Mouse (Mus musculus): Measurements from ENCODE around the gene Gm826. TPM values are rescaled to one million over a fixed set of nuclear protein-coding genes. Genes with fewer than 3 reads are reported as not detected.

Gm826 gene
- 32.3 and 33.3 TPM in 2 replicates for polyA plus RNA-seq (2014; fragmentation: Nextera tagmentation; extraction: Ambion mirVana)

DNA sequence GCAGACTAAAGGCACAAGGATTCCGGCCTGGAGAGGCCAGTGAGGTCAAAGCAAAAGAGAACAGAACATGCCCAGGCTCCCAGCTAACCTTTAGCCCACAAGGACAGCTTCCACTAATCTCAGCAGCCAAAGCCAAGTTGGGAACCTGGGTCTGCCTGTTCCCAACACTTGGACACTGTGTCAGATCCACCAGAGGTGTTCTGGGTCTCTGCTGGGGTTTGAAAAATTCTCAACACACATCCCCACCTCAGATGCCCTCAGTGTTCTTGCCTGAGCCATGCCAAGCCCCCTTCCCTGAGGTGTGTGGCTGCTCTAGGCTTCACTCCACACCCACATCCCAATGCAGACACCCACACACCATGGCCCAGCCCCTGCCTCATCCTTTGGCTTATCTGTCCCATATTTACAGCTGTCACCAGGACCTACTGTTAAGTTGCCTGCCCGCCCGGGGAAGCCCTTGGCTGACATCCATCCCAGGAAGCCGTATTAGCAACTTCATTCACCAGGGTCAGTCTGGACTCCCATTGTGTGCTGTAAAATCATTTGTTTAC lies at the start of gene Gm826:
Gm826 (minus strand) TSS at position 52 of the 551 bp plus-strand sequence.
- no peak for ATAC-seq (replicated peaks; ENCODE audit: insufficient number of reproducible peaks, low FRiP score, low TSS enrichment)
- Histone ChIP-seq H3K9me3 (replicated peaks; ENCODE audit: control insufficient read depth, low read length) (no peaks in the 10 kb centered on the region), H3K4me1 (ENCODE audit: control insufficient read depth, insufficient read depth, low read length) (peaks cover 8% of the 10 kb centered on the region), H3K4me3 (ENCODE audit: low read depth, low read length) (no peak within 1 kb of the TSS), H3K27ac (ENCODE audit: low read depth, low read length) (no peak within 1 kb of the TSS), H3K36me3 (ENCODE audit: control insufficient read depth, insufficient read depth, low read length) (no peaks in the 10 kb centered on the region), H3K27me3 (ENCODE audit: control insufficient read depth, insufficient read depth, low read length) (no peaks in the 10 kb centered on the region; the same call in 1 of the 2 replicates), H3K9ac (ENCODE audit: low read depth, low read length) (no peak within 1 kb of the TSS), H3K4me2 (no peak within 1 kb of the TSS)
- WGBS (ENCODE audit: insufficient replicate concordance), result 21% methylated on average over 4 of the region's 4 CpGs

DNA sequence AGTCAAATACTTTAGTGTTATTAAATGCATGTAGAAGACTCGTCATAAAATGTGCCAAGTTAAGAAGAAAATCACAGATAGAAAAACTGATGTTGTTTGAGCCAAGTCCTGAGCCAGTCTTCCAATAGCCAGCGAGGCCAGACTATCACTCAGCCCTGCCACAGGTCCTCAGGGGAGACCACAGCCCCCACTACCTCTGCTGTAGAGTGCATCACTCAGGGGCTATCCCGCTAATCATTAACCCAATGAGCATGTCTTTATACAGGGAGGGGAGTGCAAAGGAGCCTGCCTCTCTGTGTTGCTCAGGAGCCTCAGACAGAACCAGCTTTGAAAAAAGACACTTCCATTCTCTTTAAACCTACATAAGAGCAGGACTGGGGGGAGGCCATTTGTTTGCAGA lies 49.5 kb upstream of the Gm826 start:
- no peaks in the 10 kb centered on the region for H3K4me1 ChIP-seq (ENCODE audit: control insufficient read depth, insufficient read depth, low read length)
- H3K9me3 ChIP-seq (replicated peaks; ENCODE audit: control insufficient read depth, low read length), result no peaks in the 10 kb centered on the region
- H3K36me3 ChIP-seq (ENCODE audit: control insufficient read depth, insufficient read depth, low read length), result no peaks in the 10 kb centered on the region
- no peak for ATAC-seq (replicated peaks; ENCODE audit: insufficient number of reproducible peaks, low FRiP score, low TSS enrichment)
- no peak overlapping the region for H3K27ac ChIP-seq (ENCODE audit: low read depth, low read length)
- H3K27me3 ChIP-seq (ENCODE audit: control insufficient read depth, insufficient read depth, low read length), result no peaks in the 10 kb centered on the region
- no peak overlapping the region for H3K4me2 ChIP-seq
- H3K4me3 ChIP-seq (ENCODE audit: low read depth, low read length), result no peak overlapping the region
- H3K9ac ChIP-seq (ENCODE audit: low read depth, low read length), result no peak overlapping the region
- WGBS (ENCODE audit: insufficient replicate concordance), result 48% methylated on average over 3 of the region's 3 CpGs

DNA sequence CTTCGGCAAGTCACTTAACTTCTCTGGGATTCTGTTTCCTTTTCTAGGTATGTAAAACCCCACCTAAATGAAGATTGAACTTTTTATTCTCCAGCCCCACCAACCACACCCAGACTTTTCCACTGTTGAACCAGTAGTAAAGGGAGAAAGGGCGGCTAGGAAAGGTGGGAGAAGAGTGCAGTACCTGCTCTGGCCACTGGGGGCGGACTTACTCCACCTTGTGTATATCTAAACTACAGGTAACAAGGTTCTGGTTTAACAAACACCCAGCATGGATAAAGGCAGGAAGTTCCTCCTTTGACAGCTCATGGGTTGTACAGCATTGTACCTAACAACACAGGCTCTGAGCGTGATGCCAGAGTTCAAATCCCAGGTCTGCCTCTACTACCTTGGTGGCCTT lies 44.3 kb upstream of the Gm826 start:
- Histone ChIP-seq H3K4me2 (no peak overlapping the region), H3K36me3 (ENCODE audit: control insufficient read depth, insufficient read depth, low read length) (no peaks in the 10 kb centered on the region), H3K9ac (ENCODE audit: low read depth, low read length) (no peak overlapping the region), H3K9me3 (replicated peaks; ENCODE audit: control insufficient read depth, low read length) (no peaks in the 10 kb centered on the region), H3K27ac (ENCODE audit: low read depth, low read length) (no peak overlapping the region), H3K4me3 (ENCODE audit: low read depth, low read length) (no peak overlapping the region), H3K4me1 (ENCODE audit: control insufficient read depth, insufficient read depth, low read length) (no peaks in the 10 kb centered on the region), H3K27me3 (ENCODE audit: control insufficient read depth, insufficient read depth, low read length) (peaks cover 30% of the 10 kb centered on the region)
- ATAC-seq (replicated peaks; ENCODE audit: insufficient number of reproducible peaks, low FRiP score, low TSS enrichment), result no peak
- WGBS (ENCODE audit: insufficient replicate concordance), result 42% methylated on average over 4 of the region's 4 CpGs

DNA sequence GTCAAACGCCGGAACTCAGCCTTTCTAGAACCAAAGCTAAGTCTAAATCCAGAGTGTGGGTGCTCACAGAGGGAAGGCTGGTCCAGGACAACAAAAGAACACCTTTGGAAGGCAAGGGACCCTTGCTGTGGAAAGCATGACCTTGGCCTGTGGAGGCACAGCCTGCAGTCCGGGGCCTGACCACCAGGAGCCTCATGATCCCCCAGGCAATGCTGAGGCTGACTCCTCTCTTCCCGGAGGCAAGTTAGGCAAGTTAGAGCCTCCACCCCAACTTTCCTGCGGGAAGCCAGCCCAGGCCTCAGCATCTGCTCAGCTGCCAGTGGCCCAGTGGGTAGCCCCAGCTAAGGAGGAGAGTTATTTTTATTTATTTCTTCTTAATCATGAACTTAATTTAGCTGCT lies 42.3 kb upstream of the Gm826 start:
- H3K36me3 ChIP-seq (ENCODE audit: control insufficient read depth, insufficient read depth, low read length), result no peaks in the 10 kb centered on the region
- no peak overlapping the region for H3K4me2 ChIP-seq
- H3K4me3 ChIP-seq (ENCODE audit: low read depth, low read length), result no peak overlapping the region
- H3K4me1 ChIP-seq (ENCODE audit: control insufficient read depth, insufficient read depth, low read length), result no peaks in the 10 kb centered on the region
- peaks cover 49% of the 10 kb centered on the region for H3K27me3 ChIP-seq (ENCODE audit: control insufficient read depth, insufficient read depth, low read length)
- H3K9ac ChIP-seq (ENCODE audit: low read depth, low read length), result no peak overlapping the region
- ATAC-seq (replicated peaks; ENCODE audit: insufficient number of reproducible peaks, low FRiP score, low TSS enrichment), result no peak
- 37% methylated on average over 5 of the region's 5 CpGs for WGBS (ENCODE audit: insufficient replicate concordance)
- H3K9me3 ChIP-seq (replicated peaks; ENCODE audit: control insufficient read depth, low read length), result no peaks in the 10 kb centered on the region
- no peak overlapping the region for H3K27ac ChIP-seq (ENCODE audit: low read depth, low read length)

DNA sequence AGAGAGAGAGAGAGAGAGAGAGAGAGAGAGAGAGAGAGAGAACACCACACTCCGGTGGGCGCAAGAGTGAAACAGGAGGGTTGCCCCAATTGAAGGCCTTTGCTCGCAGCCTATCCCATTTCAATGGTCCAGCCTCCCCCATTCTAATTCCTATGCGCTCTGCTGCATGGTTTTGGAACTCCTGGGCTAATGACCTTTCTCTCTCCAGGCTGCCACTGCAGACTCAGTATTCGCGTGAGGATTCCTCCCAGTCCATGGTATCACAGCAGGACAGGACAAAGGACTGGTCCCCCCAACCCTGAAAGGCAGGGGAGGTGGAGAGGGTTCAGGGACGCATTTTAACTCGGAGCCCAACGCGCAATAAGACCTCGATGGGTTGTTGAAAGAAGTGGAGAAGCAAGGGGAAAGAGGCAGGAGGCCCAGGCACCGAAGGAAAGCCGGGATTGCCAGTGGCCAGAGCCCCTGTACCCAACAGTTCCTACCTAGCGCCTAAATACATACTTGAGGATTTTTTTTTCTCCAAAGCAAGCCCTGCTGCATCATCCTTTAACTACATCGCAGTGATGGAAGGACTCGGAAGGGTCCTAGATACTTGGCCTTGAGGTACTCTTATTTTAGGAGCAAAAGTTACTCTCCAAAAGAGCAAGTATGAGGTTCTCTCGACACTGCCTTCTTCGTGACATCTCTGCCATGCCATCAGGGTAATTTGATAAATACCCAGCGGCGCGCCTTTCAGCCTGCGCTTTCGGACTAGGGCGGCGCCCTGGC lies 35.9 kb upstream of the Gm826 start:
- Histone ChIP-seq H3K4me1 (ENCODE audit: control insufficient read depth, insufficient read depth, low read length) (peaks cover 18% of the 10 kb centered on the region), H3K9ac (ENCODE audit: low read depth, low read length) (no peak overlapping the region), H3K4me2 (peak overlapping the region; percentile 94), H3K9me3 (replicated peaks; ENCODE audit: control insufficient read depth, low read length) (no peaks in the 10 kb centered on the region), H3K36me3 (ENCODE audit: control insufficient read depth, insufficient read depth, low read length) (no peaks in the 10 kb centered on the region), H3K27ac (ENCODE audit: low read depth, low read length) (no peak overlapping the region), H3K27me3 (ENCODE audit: control insufficient read depth, insufficient read depth, low read length) (peaks cover 78% of the 10 kb centered on the region), H3K4me3 (ENCODE audit: low read depth, low read length) (peak overlapping the region; percentile 50)
- no peak for ATAC-seq (replicated peaks; ENCODE audit: insufficient number of reproducible peaks, low FRiP score, low TSS enrichment)
- 4% methylated on average over 25 of the region's 25 CpGs for WGBS (ENCODE audit: insufficient replicate concordance)

DNA sequence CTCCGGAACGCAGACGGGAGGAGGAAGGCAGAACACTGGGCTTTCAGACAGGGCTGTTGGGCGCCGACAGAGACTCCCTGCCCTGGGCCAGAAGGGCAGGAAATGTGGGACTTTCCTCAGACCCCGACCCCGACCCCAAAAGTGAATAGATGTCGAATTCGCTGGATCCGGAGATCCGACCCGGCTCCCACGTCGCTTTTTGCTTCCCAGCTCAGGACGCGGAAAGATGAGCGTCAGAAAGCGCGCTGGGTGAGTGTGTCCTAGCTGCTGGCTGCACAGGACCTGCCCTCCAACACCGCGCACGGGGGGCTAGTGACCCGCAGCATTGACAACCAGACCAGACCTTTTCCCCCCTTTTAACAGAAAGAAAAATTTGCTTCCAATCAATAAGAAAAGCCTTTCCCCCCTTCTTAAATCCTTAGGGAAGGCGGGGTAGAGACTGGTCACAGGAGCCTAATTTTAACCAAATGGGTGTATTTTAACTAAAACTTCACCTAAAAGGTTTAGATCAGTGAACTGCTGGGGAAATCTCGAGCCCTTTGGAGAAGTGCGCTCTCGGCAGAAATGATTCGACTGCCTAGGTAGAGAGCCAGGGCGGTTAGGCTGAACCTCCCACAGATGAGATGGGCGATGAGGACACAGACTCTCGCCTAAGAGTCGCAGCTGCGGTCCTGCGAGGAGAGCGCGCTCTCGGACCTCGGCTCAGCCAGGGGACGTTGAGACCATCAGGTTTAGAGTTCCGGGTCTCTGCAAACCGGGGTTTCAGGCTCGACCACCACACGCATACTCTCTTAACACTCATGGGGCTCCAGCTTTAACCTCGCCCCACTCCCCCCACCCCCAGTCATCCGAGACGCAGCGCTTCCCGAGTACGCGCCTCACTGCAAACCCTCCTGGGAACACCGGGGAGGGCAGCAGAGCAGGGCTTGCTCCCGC lies 34.7 kb upstream of the Gm826 start:
- 0 out of 2 replicates have a peak overlapping the region, but pooled peaks have one; percentile 16 for H3K9ac ChIP-seq (ENCODE audit: low read depth, low read length)
- H3K4me3 ChIP-seq (ENCODE audit: low read depth, low read length), result peak overlapping the region; percentile 50
- H3K4me1 ChIP-seq (ENCODE audit: control insufficient read depth, insufficient read depth, low read length), result peaks cover 18% of the 10 kb centered on the region
- under 1% methylated on average over 52 of the region's 52 CpGs for WGBS (ENCODE audit: insufficient replicate concordance)
- H3K27me3 ChIP-seq (ENCODE audit: control insufficient read depth, insufficient read depth, low read length), result peaks cover 72% of the 10 kb centered on the region
- no peak overlapping the region for H3K27ac ChIP-seq (ENCODE audit: low read depth, low read length)
- H3K36me3 ChIP-seq (ENCODE audit: control insufficient read depth, insufficient read depth, low read length), result no peaks in the 10 kb centered on the region
- peak overlapping the region; percentile 94 for H3K4me2 ChIP-seq
- no peaks in the 10 kb centered on the region for H3K9me3 ChIP-seq (replicated peaks; ENCODE audit: control insufficient read depth, low read length)
- ATAC-seq (replicated peaks; ENCODE audit: insufficient number of reproducible peaks, low FRiP score, low TSS enrichment), result no peak

DNA sequence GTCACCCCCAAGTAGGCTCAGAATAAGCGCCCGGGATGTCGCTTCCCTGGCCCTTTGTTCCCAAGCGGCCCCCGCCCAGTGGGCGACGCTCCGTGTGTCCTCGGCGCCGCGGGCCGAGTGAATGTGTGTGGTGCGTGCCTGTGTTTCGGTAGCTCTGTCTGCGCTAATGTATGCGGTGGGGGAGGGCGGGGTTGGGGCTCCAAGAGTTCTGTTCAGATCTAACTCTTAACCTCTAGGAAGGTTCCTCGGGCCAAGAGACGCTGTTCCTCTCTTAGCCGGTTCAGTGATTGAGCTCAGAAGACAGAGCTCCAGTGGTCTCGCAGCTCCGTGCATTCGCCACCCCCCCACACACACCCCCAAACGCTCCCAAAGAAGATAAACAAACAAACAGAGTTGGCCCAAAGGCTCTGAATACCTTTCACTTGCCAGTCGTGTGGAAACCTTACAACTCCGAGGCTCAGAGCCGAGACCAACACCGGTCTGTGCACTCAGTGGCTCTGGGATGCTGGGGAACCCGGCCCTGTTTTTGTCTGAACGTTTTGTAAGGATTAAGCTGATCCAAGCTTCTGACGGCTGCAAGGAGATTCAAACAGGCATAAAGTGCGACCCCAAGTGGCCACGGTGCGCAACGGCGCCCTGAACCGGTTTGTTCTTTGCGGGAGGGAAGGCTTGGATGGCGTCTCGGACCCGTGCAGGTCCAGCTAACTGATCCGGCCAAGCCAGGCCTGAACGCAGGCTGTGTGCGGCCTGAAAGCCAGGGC lies 33.7 kb upstream of the Gm826 start:
- peak overlapping the region; percentile 24; the same call in 1 of the 2 replicates for H3K27ac ChIP-seq (ENCODE audit: low read depth, low read length)
- peak overlapping the region; percentile 94 for H3K4me2 ChIP-seq
- peaks cover 18% of the 10 kb centered on the region for H3K4me1 ChIP-seq (ENCODE audit: control insufficient read depth, insufficient read depth, low read length)
- no peaks in the 10 kb centered on the region for H3K36me3 ChIP-seq (ENCODE audit: control insufficient read depth, insufficient read depth, low read length)
- H3K27me3 ChIP-seq (ENCODE audit: control insufficient read depth, insufficient read depth, low read length), result peaks cover 70% of the 10 kb centered on the region
- no peaks in the 10 kb centered on the region for H3K9me3 ChIP-seq (replicated peaks; ENCODE audit: control insufficient read depth, low read length)
- peak overlapping the region; percentile 50 for H3K4me3 ChIP-seq (ENCODE audit: low read depth, low read length)
- peak overlapping the region; percentile 56 for H3K9ac ChIP-seq (ENCODE audit: low read depth, low read length)
- peak; percentile 16; the same call in 1 of the 2 replicates for ATAC-seq (replicated peaks; ENCODE audit: insufficient number of reproducible peaks, low FRiP score, low TSS enrichment)
- 1% methylated on average over 45 of the region's 45 CpGs for WGBS (ENCODE audit: insufficient replicate concordance)

DNA sequence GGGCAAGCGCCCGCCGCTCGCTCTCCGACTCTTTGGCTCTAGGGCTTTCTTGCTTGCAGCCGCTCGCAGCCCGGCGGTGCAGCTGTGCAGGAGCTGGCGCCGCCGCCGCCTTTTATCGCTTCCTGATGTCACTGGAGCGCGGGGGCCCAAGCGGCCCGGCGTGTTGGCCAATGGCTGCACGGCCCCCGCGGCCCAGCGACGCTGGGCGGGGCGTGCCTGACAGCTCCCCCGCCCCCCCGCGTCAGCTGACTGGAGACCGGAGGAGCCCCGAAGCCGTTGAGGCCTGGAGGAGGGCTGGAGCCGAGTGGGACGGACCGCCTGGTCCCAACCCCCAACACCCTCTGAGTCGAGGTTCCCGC lies 33.0 kb upstream of the Gm826 start, which contains the start of gene Mafb:
Mafb (minus strand) TSS at position 86 of the 359 bp plus-strand sequence.
- WGBS (ENCODE audit: insufficient replicate concordance), result under 1% methylated on average over 33 of the region's 37 CpGs
- Histone ChIP-seq H3K4me3 (ENCODE audit: low read depth, low read length) (peak within 1 kb of the TSS; percentile 50), H3K36me3 (ENCODE audit: control insufficient read depth, insufficient read depth, low read length) (no peaks in the 10 kb centered on the region), H3K9me3 (replicated peaks; ENCODE audit: control insufficient read depth, low read length) (no peaks in the 10 kb centered on the region), H3K27me3 (ENCODE audit: control insufficient read depth, insufficient read depth, low read length) (peaks cover 70% of the 10 kb centered on the region), H3K4me1 (ENCODE audit: control insufficient read depth, insufficient read depth, low read length) (peaks cover 18% of the 10 kb centered on the region), H3K27ac (ENCODE audit: low read depth, low read length) (peak within 1 kb of the TSS; percentile 24; the same call in 1 of the 2 replicates), H3K9ac (ENCODE audit: low read depth, low read length) (peak within 1 kb of the TSS; percentile 69), H3K4me2 (peak within 1 kb of the TSS; percentile 94)
- ATAC-seq (replicated peaks; ENCODE audit: insufficient number of reproducible peaks, low FRiP score, low TSS enrichment), result peak; percentile 89
